Mouse (Mus musculus): ENCODE results near the gene Carns1. TPM values are rescaled to one million over a fixed set of nuclear protein-coding genes. Genes with fewer than 3 reads are reported as not detected.
"Not testable (repeated sequence)": the region's sequence is repeated elsewhere in the genome, so short reads cannot be mapped to it uniquely, and the experiment has no call there.

Carns1 gene
- total RNA-seq, 2 experiments from 2014 or later: 5.1 to 9.2 TPM

DNA sequence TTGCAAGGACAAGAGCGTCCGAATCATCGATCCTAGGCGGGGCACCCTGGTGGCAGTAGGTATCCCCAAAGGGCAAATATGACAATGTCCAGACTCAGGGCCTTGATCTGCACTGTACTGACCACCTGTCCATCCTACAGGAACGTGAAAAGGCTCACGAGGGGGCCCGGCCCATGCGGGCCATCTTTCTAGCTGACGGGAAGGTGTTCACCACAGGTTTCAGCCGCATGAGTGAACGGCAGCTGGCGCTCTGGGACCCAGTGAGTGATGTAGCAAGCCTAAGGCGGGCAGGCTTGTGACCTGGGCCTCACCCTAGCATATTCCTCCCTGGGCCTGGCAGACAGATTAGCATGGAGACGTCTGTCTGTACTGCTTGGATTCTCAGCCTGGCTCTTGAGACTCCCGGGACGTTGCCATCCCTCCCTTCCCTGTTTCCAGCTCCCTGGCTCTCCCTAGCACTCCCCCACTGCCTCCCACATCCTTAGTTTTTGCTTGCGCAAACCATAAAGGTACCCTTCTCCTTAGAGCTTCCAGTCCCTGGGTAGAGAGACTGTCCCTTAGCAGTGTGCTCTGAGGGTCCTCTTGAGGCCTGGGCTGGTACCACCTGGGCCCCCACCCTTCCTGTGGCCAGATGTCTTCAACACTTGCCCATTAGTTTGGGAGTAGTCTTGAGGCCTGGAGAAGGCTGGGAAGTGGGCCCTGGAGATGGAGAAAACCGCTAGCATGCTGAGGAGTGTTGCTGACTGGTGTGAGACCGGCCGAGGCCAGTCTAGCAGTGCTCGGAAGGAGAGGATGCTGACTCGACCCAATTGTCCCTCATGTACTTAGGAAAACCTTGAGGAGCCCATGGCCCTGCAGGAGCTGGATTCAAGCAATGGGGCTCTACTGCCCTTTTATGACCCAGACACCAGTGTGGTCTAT, 24.5 kb downstream of the Carns1 start:
- no peak for DNase-seq (ENCODE audit: low spot score in 2 of 2)

DNA sequence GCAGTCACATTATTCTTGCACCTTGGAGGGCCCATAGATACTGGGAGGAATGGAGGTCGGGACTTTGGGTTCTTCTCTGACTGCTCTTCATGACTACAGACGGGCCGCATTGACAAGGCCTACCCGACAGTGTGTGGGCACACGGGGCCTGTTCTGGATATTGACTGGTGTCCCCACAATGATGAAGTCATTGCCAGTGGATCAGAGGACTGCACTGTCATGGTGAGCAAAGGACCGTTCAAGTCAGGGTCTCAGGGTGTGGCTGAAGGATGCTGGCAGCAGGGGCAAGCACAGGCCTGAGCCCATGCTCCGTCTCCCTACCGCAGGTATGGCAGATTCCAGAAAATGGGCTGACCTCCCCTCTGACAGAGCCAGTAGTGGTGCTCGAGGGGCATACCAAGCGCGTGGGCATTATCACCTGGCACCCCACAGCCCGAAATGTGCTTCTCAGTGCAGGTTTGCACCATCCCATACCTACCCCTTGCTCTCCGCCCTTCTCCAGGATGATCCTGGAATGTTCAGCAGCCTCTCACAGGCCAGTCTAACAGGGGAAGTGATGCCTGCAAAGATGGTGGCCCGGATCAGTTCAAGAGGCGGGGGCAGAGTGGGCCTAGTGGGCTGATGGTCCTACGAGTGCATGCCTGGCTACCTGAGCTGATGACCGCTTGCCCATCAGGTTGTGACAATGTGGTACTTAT, 25.4 kb downstream of the Carns1 start:
- no peak for DNase-seq (ENCODE audit: low spot score in 2 of 2)

DNA sequence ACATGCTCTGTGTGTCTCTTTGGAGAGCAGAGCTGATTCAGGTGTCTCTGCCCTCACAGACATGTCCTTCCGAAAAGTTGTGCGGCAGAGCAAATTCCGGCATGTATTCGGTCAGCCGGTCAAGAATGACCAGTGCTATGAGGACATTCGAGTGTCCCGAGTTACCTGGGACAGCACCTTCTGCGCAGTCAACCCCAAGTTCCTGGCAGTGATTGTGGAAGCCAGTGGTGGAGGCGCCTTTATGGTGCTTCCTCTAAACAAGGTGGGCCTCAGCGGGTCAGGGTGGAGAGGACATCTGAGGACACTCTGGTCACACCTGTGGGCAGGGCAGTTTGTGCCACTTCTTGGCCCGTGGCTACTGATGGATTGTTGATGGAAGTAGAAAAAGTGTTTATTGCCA, 26.0 kb downstream of the Carns1 start:
- no peak for DNase-seq (ENCODE audit: low spot score in 2 of 2)

DNA sequence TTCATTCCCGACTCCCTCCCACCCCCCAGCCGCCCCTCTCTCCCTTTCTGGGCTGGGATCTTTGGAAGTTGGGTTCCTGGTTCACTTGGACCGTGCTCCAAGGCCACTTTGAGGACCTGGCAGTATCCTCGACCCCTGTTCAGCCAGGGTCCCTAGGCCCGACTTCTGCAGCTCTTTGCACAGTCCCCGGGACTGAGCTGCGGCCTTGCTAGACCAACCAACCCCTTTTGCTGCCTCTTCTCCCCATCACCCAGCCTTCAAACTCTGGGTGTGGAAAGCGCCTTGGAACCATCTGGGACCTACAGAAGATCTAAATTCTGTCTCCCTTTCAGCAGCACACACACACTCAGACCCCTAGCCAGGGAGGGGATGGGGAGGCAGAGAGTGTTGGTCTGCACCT, 26.5 kb downstream of the Carns1 start:
- DNase-seq (ENCODE audit: low spot score in 2 of 2): no peak

DNA sequence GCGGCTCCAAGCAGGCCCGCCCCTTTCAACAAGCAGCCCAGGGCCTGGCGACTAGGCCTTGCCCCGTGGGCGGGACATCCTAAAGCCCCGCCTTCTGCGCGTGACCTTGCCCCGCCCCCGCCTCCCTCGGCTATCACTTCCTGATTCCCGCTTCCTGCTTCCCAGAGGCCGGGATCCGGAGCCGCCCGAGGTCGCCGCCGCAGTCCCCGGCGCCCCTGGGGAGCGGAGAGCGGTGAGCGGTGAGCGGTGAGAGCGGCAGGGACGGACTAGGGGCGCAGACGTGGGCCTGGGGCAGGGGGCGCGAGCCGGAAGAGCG, 26.8 kb downstream of the Carns1 start, which contains the start of gene Coro1b:
Coro1b (plus strand) TSS at position 129 of the 316 bp plus-strand sequence.
- peak; percentile 92 to 95 for DNase-seq (ENCODE audit: low spot score in 2 of 2)

DNA sequence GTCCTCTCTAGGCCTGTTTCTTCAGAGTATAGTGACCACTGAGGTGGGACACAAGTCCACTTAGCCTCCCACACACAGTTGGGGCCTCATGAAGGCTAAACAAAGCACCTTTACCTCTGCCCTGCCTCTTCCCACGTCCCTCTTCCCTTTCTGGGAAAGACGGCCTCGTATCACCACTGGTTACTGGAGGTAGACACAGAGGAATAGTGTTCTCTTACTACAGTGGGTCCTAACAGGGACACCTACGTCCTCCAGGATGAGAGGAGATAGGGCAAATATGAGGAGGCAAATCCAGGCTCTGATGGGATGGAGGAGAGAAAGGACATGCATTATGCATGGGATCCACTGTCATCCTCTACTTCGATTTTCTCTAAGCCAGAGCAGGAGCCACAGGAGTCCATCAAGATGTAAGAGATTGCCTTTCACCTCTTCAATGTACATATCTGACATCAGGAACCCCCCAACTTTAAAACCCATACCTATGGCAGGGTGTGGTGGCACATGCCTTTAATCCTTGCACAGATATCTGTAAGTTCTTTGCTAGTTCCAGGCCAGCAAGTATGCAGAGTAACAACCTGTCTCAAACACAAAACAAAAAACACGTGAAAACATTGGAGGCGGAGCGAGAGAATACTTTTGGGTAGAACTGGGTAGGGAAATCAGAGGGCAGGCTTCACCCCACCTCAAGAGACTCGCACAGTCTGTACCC, 27.3 kb downstream of the Carns1 start:
- no peak for DNase-seq (ENCODE audit: low spot score in 2 of 2)

DNA sequence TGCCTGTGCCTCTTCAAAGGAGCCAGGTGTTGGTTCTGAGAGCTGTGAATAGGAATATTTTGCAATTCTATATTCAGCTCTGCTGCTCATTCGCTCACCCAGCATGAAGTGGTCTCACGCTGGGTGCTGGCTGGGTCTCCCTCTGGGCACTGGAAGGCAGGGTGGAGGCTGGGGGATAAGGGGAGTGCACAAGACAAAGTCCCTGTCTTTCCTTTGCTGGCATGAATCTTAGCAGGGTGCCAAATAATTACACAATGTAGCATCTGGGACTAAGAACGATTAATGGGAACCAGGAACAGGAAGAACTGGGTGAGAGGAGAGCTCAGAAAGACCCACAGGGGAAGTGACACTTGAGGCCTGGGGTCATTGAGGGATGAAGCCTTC, 28.3 kb downstream of the Carns1 start:
- no peak for DNase-seq (ENCODE audit: low spot score in 2 of 2)

DNA sequence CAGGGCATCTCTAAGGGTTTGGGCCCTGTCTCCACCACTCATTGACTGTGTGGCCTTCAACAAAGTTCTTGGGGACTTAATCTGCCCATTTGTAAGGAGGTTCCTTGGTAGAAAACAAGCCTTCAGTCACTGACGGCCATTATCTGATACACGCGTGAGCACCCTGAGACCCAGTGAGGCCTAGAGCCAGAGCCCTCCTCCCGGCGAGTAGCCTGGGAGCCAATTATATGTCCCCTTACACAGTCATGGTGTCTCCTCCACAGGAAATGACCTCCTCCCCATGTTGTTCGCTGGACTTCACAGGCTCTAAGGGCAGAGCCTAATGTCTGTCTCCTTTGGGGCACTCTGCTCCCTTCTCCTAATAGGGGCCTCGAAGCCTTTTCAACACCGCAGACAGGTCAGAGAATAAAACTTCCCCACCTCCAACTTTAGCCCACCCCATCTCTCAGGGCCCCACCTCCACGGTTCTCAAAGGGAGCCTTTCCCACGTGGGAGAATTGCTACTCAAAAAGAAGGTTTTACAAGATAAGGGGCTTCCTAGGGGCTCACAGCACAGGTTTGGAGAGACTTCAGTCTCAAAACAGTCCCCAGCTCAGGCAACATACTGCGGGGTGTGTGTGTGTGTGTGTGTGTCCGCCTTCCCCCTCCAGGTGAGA, 28.8 kb downstream of the Carns1 start:
- DNase-seq (ENCODE audit: low spot score in 2 of 2): no peak

DNA sequence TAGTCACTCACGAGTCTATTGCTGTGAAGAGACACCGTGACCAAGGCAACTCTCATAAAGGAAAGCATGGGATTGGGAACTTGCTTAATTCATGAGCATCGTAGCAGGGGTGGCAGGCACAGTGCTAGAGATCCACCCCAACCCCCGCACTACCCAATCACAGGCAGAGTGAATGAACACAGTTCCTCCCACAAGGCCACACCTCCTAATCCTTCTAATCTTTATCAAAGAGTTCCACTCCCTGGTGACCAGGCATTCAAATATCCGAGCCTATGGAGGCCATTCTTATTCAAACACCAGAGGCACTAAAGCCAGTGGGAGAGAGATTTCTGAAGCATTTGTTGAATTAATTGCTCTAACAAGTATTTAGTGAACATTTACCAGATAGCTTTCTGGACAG, 29.3 kb downstream of the Carns1 start:
- no peak for DNase-seq (ENCODE audit: low spot score in 2 of 2)

DNA sequence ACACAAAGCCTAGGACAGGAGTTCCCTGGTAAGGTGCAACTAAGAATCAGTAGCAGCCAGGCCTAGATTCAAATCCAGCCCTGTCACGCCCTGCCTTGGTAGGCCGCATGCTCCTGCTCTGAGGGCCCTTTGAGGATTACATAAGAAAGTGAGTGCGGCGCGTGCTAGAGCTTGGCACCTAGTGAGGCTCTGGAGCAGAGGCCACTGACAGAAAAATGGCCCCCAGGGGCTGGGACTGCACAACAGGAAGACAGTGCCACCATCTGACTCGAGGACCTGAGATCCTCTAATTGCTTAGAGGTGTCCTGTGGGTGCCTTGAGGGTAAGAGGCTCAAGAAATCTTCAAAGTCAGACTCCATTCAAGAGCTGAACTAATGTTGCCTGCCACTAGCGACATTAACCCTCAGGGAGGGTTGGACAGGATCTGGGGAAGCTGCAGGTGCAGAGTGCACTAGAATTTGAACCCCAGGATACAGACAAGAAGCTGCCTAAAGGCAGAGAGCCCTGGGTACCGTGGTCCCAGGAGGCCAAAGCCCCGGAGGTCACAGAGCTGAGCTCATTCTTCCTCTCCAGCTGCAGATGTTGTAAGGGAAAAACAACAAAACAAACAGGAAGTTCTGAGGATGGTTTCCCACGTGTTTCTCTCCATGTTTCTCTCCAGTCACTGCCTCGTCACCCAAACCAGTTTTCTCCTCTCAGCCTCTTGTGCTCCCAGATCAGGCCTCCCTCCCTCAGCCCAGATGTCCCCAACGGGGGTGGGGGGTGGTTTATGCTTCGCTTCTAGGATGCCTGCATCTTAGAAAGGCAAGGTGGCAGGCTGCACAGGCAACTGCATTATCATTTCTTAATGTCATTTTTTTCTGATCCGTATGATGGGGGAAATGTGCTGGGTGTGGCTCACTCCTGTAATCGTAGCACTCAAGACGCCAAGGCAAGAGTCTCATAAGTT, 30.5 kb downstream of the Carns1 start:
- no peak for DNase-seq (ENCODE audit: low spot score in 2 of 2)

DNA sequence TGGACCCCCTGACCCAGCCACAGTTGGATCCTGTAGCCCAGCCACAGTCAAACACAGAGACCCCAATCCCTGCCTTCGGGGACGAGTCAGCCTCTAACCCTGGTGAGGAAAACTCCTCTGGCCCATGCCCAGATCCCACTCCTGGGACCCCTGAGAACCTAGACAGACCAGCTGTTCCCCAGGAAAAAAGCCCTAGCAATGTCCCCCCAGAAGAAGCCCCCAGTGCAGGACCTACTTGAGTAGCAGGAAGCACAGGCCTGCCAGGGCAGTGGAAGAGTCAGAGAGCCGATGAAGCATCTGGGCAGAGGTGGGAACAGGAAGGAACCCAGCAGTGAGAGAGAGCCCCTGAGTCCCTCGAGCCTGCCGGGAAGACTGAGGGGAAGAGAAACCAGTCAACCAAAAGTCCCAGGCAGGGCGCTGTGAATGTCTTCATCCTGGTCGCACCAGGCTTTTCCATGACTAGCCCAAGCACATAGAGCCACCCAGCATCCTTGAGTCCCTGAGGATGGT, 31.5 kb downstream of the Carns1 start, which contains the start of gene Cabp4:
Cabp4 (minus strand) TSS at position 275 of the 510 bp plus-strand sequence.
- no peak for DNase-seq (ENCODE audit: low spot score in 2 of 2)

DNA sequence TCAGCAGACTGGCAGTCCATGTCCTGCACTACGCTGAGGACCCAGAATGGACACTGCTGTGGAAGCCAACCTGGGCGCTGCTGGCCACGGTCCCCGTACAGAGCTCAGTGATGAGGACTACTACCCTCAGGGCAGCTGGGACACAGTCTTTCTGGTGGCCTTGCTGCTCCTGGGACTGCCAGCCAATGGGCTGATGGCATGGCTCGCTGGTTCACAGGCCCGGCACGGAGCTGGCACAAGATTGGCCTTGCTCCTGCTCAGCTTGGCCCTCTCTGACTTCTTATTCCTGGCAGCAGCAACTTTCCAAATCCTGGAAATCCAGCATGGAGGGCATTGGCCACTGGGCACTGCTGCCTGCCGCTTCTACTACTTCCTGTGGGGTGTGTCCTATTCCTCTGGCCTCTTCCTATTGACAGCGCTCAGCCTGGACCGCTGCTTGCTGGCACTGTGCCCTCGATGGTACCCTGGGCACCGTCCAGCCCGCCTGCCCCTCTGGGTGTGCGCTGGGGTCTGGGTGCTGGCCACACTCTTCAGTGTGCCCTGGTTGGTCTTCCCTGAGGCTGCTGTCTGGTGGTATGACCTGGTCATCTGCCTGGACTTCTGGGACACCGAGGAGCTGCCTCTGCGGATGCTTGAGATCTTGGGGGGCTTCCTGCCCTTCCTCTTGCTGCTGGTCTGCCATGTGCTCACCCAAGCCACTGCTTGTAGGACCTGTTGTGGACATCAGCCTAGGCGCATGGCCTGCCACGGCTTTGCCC, 32.7 kb downstream of the Carns1 start:
- DNase-seq (ENCODE audit: low spot score in 2 of 2): no peak

DNA sequence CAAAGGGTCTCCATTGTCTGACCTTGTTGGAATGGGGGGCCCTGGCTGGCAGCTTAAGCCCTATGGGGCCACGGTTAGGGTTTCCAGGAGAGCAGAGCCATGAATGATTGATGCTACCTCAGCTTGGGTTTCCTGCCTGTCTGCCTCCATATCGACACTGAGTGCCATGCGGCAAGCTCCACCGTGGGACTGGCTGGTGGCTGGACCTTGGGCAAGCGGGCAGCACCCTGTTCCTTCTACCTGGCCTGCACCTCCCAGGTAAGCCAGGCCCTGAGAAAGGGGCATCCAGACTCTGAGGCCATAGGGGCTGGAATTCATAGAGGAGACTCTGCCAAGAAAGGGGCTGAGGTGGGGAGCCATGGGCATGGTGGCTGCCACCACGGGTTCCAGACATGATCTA, 35.1 kb downstream of the Carns1 start:
- DNase-seq (ENCODE audit: low spot score in 2 of 2): no peak

DNA sequence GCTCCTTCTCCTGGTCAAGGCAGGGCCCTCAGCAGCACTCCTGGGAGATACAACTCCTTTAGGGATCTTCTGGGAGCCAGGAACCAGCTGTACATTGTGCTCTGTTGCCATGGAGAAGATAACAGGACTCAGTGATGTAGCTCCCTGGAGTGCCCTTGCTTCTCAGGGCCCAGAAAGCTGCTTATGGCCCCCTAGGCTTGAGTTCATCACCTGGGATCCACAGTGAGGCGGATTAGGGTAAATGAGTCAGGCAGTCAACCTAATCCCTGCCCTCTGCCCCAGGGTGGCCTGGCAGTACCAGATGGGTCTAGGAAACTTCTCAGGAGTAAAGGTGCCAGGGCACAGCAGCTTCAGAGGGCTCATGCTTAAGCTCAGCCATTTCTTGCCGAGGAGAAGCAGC, 35.8 kb downstream of the Carns1 start, which contains the start of gene Gpr152:
Gpr152 (plus strand) TSS at position 342 of the 400 bp plus-strand sequence.
- DNase-seq (ENCODE audit: low spot score in 2 of 2): no peak

DNA sequence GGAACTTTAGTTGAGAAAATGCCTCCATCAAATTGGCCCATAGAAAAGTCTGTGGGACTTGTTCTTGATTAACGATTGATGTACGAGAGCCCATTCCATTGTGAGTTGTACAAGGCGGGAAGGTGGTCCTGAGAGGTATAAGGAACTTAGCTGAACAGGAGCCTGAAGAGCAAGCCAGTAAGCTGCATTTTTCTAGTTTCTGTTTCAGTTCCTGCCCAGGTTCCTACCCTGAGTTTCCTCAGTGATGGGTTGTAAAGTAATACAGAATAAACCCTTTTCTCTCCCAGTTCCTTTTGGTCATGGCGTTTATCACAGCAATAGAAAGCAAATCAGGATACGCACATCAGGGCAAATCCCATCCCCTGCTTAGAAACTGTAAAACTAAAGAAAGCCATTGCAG, 37.4 kb downstream of the Carns1 start:
- DNase-seq (ENCODE audit: low spot score in 2 of 2): no peak

DNA sequence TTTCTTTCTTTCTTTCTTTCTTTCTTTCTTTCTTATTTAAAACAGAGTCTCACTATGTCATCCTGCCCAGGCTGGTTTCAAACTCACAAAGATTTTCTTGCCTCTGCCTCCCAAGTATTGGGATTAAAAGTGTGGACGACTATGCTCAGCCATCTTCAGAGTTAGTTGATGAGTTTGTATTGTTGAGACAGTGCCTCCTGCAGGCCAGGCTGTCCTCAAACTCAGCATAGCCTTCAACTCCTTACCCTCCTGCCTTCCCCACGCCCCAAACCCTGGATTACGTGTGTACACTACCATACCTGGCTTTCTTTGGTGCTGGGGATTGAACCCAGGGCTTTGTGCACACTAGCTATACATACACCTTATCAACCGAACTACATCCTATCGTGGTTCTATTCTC, 38.8 kb downstream of the Carns1 start:
- no peak for DNase-seq (ENCODE audit: low spot score in 2 of 2)

DNA sequence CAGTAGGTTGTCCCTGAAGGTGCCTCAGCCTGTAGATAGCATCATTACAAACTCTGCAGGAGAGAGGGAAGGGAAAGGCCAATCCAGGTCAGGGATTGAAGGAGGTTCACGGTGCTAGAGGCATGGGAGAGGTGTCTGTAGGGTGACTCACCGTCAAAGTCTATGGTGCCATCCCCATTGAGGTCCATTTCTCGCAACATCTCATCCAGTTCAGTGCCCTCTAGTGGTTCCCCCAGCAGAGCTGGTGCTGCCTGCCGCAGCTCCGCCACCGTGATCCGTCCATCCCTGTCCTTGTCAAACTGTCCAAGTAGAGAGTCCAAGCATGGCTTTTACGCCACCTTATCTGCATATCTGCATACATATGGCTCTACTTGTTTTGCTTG, 39.3 kb downstream of the Carns1 start:
- not testable (repeated sequence) for DNase-seq (ENCODE audit: low spot score in 2 of 2)

DNA sequence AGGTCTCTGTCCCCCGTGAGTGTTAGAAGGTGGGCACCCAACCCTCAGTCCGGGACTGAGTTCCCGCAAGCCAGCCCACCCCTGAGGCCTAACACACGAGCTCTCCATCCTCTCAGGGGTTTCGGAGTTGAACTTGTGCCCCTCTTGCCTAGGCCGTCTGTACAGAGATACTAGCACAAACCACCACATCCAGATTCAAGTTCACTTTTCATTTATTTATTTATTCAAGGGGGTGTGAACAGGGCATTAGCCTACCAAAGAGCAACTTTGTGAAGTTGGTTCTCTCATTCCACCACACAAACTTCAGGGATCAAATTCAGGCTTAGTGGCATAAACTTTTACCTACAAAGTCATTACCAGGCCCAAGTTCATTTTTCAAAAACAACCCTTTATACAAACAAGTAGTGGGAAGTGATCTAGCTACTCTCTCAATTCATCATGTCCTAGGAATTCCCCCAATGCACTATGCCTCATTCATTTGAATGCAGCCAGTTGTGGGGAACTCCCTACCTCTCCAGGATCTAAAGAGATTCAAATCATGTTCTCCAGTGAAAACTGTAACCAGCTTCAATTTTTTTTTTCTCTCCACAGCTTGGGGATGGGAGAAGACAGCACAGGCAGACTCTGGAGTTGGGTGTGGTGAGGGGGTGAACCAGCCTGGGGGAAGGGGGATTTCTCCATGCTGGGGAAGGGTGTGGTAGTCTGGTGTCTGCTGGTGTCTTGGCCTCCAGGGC, 39.9 kb downstream of the Carns1 start:
- not testable (repeated sequence) for DNase-seq (ENCODE audit: low spot score in 2 of 2)

Measured in left cerebral cortex, adult 18-20 months (tissue).